Mouse (Mus musculus) monocyte, adult 59 days (primary cell): ENCODE measurements around the gene Sema3g. TPM values are rescaled to one million over a fixed set of nuclear protein-coding genes. Genes with fewer than 3 reads are reported as not detected.

ENCODE experiments used
- total RNA-seq, 2 experiments: library from RNA; stranded (reverse); gene quantifications; one replicate each; pipeline ENCODE4 v1.2.4; 2023

Gene Sema3g
- total RNA-seq: not detected

GRCm38 (mm10) chr14:31217666-31218065, at the start of gene Sema3g:
TSS of gene Sema3g (plus strand) at chr14:31217860.

GRCm38 (mm10) chr14:31168425-31168824, 49.2 kb upstream of the Sema3g start, which contains the start of gene Stab1:
TSS of gene Stab1 (minus strand) at chr14:31168641.

GRCm38 (mm10) chr14:31208084-31208483, 9.6 kb upstream of the Sema3g start, which contains the start of gene Tnnc1:
TSS of gene Tnnc1 (plus strand) at chr14:31208312.

GRCm38 (mm10) chr14:31216846-31217245, 814 bp upstream of the Sema3g start, which contains the start of gene Nisch:
TSS of gene Nisch (minus strand) at chr14:31216946.

GRCm38 (mm10) chr14:31251084-31251604, 33.5 kb downstream of the Sema3g start, which contains the start of the genes Phf7 and Bap1:
TSS of gene Phf7 (minus strand) at chr14:31251317.
TSS of gene Bap1 (plus strand) at chr14:31251450.

Other genes starting within 250 kb of the Sema3g start
- gene Glt8d1, start 216.5 kb upstream of the Sema3g start, total RNA-seq: 10 to 100 TPM; 25.2 to 28.1 TPM
- gene Spcs1, start 216.2 kb upstream of the Sema3g start, total RNA-seq: 100 to 1,000 TPM; 100 to 102 TPM
- gene Pbrm1, start 198.7 kb upstream of the Sema3g start, total RNA-seq: 10 to 100 TPM; 58.5 to 59.8 TPM
- 100 to 1,000 TPM; 136 to 157 TPM for gene Gnl3, start 198.7 kb upstream of the Sema3g start, total RNA-seq
- gene Smim4, start 88.9 kb upstream of the Sema3g start, total RNA-seq: 10 to 100 TPM; 30.5 to 39.4 TPM
- gene Nt5dc2, start 86.8 kb upstream of the Sema3g start, total RNA-seq: 1 to 10 TPM; 3.0 to 5.5 TPM
- gene Stab1, start 49.2 kb upstream of the Sema3g start, total RNA-seq: 1 to 10 TPM; 3.8 to 6.0 TPM
- not detected for gene Tnnc1, start 9.5 kb upstream of the Sema3g start, total RNA-seq
- 100 to 1,000 TPM; 224 to 226 TPM for gene Nisch, start 914 bp upstream of the Sema3g start, total RNA-seq
- gene Phf7, start 33.5 kb downstream of the Sema3g start, total RNA-seq: 10 to 100 TPM; 10.6 TPM
- gene Bap1, start 33.6 kb downstream of the Sema3g start, total RNA-seq: 10 to 100 TPM; 66.7 to 72.4 TPM
- gene Dnah1, start 106.0 kb downstream of the Sema3g start, total RNA-seq: not detected
- 10 to 100 TPM; 33.2 to 37.9 TPM for gene Capn7, start 118.8 kb downstream of the Sema3g start, total RNA-seq
- 10 to 100 TPM; 59.2 to 71.4 TPM for gene Sh3bp5, start 218.2 kb downstream of the Sema3g start, total RNA-seq